Mouse (Mus musculus) kidney, adult 9 months (tissue): ENCODE measurements around the gene Eml3.
A peak's percentile ranks its signal among the peaks of the same experiment; 100 is the strongest.
"Not testable (repeated sequence)": the region's sequence is repeated elsewhere in the genome, so short reads cannot be mapped to it uniquely, and the experiment has no call there.

Experiments used
- DNase-seq: peaks from one replicate; pipeline ENCODE4 v3.0.0; 2022

Gene Eml3

DNA sequence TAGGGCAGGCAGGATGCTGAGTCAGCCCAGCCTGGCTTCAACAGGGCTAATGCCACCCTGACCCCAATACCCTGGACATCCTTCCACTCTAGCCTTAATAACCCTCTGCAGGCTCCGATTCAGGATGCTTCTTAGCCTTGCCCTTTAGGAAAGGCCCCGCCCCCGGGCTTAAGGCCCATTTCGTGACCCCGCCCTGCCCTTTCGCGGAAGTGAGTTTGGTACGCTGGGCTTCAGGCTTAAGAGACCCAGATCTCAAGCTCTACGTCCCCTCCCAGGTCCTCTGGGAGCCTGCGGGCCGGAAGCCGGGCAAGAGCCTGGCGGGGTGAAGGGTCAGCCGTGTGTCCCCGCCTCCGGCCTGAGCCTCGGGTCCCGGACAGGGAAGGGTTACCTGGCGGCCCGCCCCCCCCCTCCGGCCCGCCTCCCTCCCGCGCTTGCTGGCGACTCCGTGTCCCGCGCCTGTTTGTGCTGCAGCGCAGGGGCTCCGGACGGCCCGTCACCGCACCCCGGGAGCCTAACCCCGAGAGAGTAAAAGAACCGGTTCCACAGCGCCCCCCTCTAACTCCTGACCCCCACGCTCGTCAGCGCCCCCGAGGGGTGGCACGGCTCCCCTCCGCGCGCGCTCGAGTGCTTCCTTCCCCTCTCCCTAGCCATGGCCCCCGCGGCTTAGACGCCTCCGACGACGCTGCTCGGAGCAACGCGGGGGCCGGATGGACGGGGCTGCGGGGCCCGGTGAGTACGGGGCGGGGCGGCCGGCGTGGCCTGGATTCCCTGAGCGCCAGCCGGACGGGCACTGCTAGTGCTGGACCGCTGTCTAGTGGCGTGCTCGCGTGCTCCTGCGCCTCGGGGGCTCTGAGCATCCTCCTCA is at the start of gene Eml3, which contains the start of gene Rom1:
Eml3 (plus strand) TSS at position 329 of the 865 bp plus-strand sequence.
Rom1 (minus strand) TSS at position 133 of the 865 bp plus-strand sequence.
- peak; percentile 96 for DNase-seq

DNA sequence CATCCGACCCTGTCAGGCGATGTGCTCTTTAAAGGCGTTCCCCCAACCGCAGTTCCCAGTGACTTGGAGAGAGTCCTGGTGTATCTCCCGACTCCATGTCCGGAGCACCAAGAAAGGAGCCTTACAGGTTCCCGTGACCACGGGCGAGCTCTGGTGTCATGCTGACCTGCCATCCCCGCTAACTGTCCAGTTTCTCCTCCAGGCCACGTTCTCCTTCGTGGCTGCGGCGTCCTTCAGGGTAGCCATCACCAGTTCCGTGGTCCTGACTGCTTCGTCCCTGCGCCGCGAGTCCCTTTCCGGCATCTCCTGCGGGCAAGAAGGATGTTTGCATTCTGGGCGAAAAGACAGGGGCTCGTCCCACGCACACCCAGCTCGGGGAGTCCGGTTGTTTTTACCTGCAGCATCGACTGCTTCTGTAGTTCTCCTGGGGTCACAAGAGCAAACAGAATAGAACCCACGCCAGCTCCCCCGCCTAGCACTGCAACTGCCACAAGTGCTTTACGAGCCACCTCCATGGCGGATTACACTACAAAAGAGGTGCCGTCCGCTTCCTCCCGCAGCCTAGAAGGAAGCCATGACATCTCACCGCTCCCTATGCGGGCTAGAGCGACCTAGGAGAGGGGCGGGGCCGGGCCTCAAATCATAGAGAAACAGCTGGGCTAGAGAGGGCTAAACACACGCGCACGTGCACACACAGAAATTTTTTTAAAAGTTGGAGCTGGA is 48.9 kb upstream of the Eml3 start, which contains the start of gene Uqcc3:
Uqcc3 (minus strand) TSS at position 613 of the 723 bp plus-strand sequence.
- DNase-seq: peak; percentile 94

DNA sequence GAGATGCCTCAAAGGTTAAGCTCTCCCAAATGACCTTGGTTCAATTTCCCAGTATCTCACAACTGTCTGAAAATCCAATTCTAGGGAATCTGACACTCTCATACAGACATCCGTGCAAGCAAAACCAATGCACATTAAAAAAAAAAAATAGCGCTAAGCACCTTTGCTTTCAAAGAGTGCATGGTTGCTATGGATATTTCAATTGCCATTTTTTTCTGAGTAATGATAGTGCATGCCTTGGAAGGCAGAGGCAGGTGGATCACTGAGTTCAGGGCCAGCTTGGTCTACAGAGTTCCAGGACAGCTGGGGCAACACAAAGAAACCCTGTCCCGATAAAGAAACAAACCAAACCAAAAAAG is 48.3 kb upstream of the Eml3 start:
- DNase-seq: no peak

DNA sequence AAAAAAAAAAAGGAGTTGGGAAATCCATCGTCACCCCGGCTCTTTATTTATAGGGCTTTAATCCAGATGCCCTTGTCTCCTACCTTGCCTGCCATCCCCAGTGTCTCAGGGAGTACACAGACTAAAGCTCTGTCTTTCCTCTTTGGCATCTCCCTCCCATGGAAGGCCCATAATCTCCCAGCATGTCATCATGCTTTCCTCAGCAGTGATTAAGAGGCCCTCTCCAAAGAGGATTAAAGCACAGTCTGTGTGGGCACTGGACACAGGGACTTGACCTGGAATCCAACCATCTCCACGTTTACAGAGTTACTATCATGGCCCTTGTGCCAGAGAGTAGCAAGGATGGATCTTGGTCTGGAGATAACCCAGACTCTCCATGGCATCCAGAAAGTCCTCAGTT is 45.7 kb upstream of the Eml3 start, which contains the start of the genes Lbhd1 and Gm49403:
Lbhd1 (plus strand) TSS at position 117 of the 400 bp plus-strand sequence.
Gm49403 (plus strand) TSS at position 315 of the 400 bp plus-strand sequence.
- DNase-seq: no peak

DNA sequence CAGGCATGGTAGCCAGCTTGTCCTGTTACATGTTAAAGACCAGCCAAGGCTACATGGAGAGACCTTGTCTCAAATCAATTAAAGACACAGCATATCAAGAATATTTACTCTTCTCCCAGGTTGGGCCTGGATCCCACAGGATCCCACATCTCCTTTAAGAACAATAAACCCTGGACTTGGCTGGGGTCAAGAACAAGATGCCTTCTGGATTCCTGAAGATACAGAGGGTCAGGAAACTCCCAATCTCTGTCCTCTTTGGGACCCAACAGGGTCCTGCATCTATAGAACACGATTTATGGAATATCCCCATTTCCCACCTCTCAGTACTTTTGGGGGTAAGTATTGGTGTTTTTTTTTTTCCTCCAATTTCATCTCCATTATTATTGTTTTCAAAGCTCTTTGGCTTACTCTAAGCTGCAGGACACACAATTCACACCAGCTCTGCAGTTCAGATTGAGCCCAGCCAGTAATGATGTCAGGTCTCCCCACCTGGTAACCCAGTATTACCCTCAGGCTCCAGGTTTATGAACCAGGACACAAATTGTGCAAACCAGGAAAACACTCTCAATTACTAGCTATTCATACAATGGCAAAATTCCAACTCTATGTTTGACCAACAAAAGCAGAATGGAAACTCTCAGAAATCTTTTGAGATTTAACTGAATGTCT is 42.3 kb upstream of the Eml3 start:
- DNase-seq: no peak

DNA sequence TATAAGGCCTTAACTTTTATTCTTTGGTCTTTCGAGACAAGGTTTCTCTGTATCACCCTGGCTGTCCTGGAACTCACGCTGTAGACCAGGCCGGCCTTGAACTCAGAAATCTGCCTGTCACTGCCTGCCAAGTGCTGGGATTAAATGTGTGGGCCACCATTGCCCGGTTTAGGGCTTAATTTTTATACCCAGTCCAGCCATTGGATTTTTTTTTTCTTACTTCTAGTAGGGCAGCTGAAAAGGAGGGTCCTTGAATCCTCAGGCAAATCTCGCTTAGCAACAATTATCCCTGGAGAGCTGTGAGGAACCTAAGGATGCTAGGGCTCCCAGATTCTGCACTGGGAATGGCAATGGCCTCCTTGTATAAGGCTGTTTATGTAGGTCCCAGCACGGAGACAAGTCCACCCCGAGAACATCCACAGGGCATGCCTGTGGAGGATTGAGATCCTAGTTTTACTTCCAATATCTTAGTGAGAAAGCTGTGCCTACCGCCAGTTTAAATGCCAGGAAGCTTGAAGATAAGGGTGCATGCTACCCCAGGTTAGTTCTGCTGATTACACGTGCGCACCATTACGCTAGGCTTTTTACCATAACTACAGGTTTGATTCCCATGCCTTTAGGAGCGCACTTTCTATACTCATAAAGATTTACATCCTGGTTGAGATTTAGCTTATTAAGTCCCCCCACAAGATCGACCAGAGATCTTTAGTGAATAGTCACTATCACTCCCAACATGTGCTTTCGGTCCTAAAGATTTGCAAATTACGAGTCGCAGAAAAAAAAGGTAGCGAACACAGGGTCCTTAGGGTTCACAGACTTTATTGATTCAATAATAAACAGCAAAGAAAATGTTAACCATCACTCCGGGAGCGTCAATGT is 41.5 kb upstream of the Eml3 start:
- DNase-seq: no peak

DNA sequence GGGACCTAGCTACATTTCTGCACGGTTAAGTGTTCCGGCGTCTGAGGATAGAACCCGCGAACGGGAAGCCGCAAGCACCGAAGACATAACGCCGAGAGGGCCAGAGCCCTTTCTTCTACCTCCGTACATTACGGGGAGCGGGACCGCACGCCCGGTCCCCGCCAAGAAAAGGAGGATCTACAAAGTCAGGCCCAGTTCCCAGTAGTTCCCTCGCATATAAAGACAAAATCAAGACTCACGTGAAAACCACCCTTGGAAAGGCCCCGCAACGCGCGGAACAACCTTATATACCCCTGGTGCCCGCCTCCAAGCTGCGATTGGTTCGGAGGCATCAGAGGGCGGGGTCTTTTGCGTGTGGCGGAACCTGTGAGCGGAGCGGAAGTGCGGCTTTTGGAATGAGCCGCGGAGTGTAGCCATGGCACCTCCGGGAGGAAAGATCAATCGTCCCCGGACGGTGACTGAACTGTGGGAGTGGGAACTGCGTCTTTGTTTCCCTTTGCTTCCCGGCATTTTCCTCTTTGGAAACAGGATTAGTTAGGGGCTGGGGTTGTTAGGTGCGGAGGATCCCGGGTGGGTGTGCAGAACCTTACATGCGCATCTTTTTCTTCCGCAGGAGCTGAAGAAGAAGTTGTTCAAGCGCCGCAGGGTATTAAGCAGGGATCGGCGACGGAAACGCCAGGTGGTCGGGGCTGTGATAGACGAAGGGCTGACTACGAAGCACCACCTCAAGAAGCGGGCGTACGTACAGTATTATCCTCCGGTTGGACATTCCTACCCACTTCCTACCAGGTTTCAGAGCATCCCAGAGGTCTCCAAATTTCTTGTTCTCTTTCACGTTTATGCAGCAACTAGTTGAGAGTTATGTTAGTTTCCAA is 40.6 kb upstream of the Eml3 start, which contains the start of the genes 1810009A15Rik and Gm49416:
1810009A15Rik (plus strand) TSS at position 343 of the 875 bp plus-strand sequence.
Gm49416 (plus strand) TSS at position 416 of the 875 bp plus-strand sequence.
- peak; percentile 96 for DNase-seq

DNA sequence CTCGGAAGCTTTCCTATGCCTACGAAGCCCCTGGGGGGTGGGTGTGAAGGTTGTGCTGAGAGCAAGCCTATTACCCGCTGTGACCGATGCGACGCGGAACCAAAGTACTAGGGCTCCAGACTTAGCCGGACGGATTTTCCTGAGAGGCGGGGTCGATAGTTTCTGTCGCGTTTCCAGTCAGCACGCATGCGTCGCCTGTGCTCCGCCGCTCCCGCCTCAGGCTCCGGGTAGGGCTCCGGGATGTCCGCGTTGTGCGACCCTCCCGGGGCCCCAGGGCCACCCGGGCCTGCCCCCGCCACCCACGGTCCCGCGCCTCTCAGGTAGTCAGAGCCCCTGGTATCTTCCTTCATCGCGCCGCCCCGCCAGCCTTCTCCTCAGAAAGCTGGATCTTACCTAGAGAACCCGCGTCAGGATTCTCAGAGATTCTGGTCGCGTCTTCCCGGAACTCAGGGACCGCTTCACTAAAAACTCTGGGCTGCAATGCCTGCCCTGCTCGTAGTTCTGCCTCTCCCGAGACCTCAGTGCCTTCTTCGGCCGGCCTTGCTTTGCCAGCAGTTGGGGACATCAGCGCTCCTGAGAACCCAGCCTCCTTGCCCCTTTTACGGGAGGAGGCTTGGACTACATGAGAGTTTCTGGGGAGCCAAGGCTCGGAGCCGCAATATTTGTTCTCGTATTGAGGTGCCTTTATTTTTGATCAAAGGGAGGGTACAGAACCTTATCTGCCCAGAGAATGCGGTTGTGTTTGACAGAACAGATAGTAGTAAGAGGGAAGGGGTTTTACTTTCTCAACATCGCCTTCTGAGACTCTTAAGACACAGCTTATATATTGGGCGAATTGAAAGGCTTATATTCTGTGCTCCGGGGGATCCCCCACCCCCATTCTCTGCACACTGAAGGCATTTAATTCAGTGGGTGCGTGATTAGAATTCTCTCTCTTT is 36.3 kb upstream of the Eml3 start, which contains the start of gene Ints5:
Ints5 (plus strand) TSS at position 177 of the 938 bp plus-strand sequence.
- DNase-seq: peak; percentile 84

DNA sequence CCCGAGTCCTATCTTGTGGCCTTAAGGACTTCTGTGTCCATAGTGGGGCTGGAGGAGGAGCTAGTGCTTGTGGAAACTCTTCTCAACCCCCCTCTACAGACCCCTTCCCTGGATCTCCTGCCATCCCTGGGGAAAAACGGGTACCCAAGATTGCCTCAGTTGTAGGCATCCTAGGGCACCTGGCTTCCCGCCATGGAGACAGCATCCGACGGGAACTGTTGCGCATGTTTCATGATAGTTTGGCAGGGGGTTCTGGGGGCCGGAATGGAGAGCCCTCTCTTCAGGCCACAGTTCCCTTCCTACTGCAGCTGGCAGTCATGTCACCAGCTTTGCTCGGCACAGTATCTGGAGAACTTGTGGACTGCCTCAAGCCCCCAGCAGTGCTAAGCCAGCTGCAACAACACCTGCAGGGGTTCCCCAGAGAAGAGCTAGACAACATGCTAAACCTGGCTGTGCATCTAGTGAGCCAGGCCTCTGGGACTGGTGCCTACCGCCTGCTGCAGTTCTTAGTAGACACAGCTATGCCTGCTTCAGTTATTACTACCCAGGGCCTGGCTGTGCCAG is 33.9 kb upstream of the Eml3 start:
- DNase-seq: no peak

DNA sequence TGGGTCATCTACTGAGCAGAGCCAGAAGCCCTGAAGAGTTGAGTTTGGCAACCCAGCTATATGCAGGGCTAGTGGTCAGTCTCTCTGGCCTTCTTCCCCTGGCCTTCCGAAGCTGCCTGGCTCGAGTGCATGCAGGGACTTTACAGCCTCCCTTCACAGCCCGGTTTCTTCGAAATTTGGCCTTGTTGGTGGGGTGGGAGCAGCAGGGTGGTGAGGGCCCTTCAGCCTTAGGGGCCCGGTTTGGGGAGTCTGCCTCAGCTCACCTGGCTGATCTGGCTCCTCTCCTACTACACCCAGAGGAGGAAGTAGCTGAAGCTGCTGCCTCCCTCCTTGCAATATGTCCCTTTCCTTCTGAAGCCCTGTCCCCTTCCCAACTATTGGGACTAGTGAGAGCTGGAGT is 33.1 kb upstream of the Eml3 start:
- DNase-seq: not testable (repeated sequence)

DNA sequence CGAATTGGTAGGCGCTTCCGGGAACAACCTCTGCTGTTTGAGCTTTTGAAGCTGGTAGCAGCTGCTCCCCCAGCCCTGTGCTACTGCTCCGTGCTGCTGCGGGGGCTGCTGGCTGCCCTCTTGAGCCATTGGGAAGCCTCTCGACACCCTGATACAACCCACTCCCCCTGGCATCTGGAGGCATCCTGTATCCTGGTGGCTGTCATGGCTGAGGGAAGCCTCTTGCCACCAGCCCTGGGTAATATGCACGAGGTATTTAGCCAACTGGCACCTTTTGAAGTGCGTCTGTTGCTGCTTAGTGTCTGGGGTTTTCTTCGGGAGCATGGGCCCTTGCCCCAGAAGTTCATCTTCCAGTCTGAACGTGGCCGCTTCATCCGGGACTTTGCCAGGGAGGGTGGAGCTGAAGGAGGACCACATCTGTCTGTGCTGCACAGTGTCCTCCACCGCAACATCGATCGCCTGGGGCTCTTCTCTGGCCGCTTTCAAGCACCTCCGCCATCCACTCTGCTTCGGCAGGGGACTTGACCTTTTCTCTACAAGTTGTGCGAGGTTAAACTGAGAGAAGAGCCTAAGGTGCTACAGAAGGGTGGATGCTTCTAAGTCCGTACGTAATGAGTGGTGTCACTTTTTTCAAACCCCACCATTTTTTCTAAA is 32.0 kb upstream of the Eml3 start:
- peak; percentile 65 for DNase-seq

DNA sequence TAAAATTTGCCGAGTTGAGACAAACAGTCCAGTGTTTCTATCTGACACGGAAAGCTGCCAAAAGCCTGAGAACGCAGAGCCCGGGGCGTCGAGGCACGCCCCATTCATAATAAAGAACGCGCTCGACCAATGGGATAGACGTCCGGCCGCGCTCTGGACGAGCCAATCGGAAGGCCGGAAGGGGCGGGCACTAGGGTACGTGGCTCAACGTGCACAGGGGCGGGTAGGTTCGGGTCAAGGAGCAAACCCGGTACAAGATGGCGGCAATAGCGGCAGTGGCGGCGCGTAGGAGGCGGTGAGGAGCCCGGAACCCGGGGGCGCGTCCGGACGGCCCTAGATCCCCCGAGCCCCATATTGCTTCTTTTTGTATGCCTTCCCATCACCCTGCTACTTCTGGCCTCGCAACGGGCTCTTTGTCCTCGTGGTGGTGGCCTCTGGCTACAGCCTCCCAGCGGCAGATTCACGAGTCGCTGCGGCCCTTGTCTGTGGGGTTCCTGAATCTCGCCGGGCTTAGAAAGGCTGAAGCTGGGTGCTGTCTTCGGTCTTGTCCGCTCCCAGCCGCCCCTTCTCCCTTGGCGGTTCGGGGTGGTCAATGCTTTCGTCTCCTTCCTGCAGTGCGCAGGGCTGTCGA is 31.4 kb upstream of the Eml3 start, which contains the start of gene Ganab:
Ganab (plus strand) TSS at position 207 of the 631 bp plus-strand sequence.
- DNase-seq: peak; percentile 97

DNA sequence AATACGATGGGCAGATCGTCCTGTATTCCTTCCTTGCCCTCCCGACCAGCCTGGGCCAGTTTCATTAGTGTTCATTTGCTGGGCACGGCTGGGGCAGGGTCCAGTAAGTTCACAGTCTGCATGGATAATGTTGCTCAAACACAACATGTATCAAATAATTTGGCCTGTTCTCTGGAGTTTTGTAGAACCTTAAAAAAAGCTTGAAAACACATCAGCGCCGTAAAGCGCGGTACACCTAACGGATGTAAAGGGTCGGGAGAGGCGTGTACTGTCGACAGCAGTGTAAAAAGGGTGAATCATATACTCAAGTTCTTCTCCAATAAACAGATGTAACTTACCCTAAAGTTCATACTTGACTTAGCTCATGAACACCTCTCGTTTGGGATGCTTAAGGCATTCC is 30.8 kb upstream of the Eml3 start:
- DNase-seq: no peak

DNA sequence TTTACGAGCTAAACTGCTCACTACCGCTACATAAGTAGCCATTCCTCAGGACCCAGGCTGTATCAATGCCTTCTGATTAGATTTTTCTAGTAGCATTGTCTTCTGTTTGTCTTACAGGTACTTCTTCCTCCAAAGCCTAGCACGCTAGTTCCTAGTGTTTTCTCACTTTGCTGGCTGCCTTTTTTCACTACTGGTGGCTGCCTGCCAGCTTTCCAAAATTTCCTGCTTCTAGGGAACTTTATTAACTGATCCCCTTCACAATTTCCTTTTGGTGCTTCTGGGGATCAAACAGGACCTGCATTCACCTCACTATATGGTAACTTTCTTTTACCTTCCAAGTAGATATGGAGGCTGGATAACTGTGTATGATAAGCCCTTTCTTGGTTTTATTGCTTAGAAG is 30.3 kb upstream of the Eml3 start:
- no peak for DNase-seq

DNA sequence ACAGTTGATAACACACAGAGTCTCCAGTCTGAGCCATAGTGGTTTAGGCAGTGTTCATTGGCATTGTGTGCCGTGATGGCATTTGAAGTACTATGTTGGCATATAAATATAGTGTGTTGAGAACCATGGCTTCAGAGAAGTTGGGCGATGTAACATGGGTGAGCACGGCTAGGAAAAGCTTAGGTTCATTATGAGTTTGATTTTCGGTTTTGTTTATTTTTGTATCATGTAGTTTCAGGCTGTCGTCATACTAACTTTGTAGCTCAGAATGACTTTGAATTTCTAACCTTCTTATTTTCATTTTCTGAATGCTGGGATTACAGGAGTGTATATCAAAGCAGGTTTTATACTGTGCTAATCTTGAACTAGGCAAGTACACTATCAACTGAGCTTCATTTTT is 25.9 kb upstream of the Eml3 start:
- DNase-seq: no peak

DNA sequence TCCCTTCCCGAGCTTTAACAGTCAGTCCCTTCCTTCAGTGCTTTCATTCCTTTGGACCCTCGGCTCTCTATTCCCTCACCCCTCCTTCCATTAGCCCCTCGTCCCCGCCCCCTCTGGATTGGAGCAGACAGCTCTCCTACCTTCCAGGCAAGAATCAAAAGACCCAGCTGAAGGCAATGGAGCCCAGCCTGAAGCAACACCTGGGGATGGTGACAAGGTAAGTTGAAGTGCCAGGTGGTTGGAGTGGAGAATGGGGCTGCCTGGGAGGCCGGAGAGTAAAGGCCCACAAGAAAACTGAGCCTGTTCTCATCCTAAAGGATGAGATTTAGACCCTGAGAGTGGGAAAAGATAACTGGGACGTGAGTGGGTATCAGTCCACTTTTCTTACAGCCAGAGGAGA is 20.8 kb upstream of the Eml3 start:
- no peak for DNase-seq

DNA sequence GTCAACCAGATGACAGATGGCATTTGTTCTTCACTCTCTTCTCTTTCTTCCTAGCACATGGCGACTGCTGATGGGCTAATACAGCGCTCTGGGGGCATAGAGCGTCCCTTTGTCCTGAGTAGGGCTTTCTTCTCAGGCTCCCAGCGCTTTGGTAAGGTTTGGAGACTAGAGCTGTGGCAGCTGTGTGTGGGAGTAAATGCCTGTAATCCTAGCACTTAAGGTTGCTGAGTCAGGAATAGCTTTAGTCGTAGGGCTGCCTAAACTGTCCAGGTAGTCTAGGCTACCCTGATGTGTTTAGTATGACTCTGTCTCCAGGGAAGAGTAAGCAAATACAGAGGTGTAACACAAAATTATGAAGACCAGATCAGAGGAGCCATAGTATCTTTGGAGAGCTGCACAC is 17.5 kb upstream of the Eml3 start:
- DNase-seq: no peak

DNA sequence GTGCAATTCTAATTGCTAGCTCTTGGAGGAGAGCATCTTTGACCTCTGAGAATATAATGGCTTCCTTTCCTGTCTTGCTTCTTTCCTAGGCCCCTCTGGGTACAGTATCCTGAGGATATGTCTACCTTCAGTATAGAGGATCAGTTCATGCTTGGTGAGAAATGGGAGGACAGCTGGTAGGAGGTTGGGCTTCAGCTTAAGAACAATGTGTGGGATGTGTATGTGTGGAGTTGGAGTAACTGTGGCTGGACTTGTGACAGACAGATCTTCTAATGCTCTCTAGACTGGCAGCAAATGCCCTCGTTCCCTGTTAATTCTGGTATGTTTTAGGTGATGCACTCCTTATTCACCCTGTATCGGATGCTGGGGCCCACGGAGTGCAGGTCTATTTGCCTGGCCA is 15.1 kb upstream of the Eml3 start:
- DNase-seq: no peak
